Mouse (Mus musculus): Measurements from ENCODE around the gene Dnaaf2.
A peak's percentile ranks its signal among the peaks of the same experiment; 100 is the strongest.

DNA sequence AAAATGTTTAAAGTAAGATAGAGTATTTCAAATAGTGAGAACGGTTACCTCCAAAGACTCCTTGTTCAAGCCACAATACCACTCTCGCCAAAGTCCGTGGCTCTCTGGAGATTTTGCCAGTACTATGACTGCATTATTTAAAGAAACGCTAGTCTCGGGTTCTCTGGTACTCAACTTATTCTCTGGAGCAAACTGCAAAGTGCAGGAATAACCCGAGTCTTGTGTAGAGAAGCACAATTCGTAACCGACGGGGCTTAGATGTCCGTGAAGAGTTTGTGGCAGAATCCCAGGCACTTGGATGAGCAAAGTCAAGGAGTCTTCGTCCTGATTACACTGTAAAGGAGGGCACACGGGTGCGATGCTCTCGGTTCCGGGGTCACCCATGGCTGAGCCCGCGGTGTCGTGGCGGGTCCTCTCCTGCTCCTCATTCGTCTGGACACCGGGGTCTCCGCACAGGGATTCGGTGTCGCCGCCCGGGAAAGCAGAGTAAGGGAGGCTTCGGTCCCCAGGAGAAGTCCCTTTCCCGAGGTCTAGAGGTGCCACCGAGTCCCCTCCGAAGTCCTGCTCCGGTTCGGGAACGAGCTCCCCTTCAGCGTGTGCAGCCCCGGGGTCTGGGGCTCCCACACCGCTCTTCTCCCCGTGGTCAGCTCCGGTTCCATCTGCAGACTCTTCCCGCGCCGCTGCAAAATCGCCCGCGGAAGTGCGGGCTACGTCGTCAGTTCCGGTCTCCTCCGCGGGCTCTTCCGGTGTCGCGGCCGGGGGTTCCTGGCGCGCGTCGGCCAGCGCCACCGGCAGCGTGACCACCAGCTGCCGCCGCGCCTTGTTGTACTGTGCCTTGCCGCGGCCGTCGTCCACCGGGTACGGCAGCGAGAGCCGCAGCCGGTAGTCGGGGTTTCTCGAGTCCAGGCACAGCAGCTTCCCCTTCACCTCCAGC lies 1.5 kb downstream of the Dnaaf2 start, which contains the start of gene Gm49383:
- TF ChIP-seq CTCF (IDR thresholded peaks at IDR 0.05), result no peak
- TF ChIP-seq POLR2A (IDR thresholded peaks at IDR 0.05; ENCODE audit: insufficient read depth, low read depth, low read length), result peak; percentile 64; the same call in 1 of the 2 replicates
